Mouse (Mus musculus) common myeloid progenitor, adult 5-6 weeks (primary cell): ENCODE measurements at regions not wholly inside any gene's neighbourhood (a gene's known extent, or its start where the extent isn't known, plus 50 kb on each side); places are given as distances from the start of the nearest gene placed in this dataset.

Experiments used
- ATAC-seq: replicated peaks from 2 replicates; pipeline ENCODE4 v1.8.0; 2016; ENCODE audit warnings: low read depth, mild to moderate bottlenecking, moderate TSS enrichment, inconsistent platforms; ENCODE audit not compliant: poor library complexity, severe bottlenecking

DNA sequence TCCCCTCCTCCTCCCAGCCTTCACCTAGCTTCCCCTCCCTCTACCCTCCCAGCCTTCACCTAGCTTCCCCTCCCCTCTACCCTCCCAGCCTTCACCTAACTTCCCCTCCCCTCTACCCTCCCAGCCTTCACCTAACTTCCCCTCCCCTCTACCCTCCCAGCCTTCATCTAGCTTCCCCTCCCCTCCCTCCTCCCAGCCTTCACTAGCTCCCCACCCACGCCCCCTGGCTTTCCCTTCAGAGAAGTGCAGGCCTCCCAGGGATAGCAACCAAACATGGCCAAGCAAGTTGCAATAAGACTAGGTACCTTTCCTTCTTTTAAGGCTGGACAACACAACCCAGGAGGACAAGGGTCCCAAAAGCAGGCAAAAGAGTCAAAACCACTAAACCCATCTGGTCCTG lies 248.5 kb downstream of the Ankrd16 start:
- ATAC-seq, result no peak

DNA sequence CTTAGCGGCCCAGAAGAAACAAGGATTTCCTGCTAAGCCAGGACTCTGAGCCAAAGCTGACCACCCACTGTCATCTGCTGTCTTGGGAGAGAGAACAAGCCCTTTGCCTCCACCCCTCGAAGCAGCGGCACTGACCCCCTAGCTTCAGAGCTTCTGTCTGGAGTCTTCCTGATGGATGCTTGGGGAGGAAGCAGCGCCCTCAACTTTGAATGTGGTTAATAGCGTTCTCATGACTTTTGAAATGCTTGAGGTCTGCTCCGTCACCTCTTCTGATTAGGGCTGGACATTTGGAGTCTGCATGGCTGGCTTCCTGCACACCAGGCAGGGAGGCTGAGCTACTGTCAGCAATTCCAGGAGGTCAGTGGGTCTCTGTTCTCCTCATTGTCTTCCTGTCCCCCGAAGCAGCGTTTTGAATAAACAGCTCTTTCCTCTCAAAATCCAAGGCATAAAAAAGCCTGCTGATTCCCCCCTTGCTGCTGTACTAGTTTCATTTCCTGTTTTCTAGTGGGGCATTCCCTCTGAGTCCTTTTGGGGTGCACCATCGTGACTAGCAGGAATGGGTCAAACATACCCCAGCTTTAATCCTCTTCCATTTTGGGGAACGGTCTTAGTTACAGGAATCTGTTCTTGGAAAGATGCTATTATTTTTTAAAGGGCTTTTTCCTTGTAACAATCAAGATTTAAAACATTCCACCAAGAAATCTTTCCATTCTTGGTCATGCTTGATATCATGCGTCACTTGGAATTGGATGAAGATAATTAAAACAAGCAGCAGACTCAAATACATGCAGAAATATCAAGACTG lies 256.0 kb downstream of the Ankrd16 start:
- ATAC-seq, result peak; percentile 88

DNA sequence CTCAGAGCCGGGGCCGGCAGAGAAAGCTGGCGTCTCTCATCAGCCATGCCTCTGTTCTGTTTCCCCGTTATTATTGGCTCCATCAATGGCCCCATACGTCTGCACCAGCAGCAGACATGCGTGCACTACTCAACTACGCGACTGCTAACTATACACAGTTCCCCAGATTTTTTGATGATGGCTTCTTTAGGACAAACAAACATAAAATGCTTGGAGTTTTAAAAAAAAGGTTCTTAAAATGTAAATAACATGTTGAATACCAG lies 256.6 kb downstream of the Ankrd16 start:
- no peak for ATAC-seq

DNA sequence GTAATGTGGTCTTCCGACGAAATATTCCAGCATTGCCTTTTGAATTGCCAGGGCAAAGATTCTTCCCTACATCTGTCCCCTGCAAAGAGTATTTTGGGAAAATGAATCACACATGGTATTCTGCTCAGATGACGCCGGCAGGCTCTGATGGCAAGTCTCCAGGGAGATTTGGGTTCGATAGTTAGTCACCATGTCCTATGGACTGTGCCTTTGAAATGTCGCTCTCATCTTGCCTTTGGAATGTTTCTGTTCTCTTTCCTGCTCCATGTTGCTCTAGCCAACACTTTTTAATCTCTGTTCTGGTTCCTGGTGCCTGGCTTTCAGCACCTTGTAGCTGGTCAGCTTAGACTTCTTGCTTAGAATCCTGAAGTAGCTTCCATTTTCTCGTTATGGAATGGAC lies 252.3 kb downstream of the Itga8 start:
- no peak for ATAC-seq

DNA sequence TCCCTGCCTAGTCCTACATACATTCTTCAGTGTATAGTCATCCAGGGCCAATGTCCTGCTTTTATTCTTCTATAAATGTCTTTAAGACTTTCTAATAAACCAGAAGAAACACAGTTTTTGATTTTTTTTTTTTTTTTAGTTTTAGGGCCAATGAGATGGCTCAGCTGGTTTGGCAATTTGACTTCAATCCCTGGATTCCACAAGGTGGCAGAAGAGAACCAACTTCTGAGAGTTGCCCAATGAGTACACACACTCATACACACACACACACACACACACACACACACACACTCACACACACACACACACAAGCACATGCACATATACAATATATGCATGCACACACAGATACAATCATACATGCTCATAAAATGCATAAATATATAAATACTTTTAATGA lies 251.8 kb downstream of the Itga8 start:
- ATAC-seq, result no peak

DNA sequence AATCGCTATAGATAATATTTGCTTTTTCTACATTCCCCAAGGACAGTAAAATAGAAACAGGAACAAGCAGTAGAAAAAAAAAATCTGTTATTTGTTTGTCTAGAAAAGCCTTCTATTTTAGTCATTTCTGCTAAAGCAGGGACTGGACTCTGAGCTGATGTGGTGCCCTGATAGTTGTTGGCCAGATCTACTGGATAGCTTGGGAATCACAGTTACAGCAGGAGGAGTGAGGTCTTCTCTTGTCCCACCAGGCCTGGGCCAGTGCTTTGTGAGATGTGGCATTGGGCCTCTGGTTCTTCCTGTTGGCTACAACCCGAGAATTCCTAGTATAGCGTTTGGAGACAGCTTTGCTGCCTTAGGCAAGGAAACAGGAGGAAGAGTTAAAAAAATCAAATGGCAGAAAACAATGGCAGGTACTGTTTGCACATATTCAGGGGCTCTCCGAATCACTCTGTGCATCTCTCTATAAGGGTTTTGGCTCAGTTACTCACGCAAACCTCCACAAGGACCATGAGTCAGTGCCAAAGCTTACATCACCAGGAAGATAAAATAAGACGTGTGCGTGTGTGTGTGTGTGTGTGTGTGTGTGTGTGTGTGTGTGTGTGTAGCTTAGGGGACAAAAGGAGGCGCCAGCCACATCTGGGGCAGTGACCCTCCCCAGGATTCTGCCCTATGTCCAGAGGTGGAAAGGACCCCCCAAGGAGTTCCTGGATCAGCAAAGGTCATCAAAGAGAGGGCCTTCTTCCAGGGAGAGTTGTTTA lies 248.1 kb downstream of the Itga8 start:
- no peak for ATAC-seq

DNA sequence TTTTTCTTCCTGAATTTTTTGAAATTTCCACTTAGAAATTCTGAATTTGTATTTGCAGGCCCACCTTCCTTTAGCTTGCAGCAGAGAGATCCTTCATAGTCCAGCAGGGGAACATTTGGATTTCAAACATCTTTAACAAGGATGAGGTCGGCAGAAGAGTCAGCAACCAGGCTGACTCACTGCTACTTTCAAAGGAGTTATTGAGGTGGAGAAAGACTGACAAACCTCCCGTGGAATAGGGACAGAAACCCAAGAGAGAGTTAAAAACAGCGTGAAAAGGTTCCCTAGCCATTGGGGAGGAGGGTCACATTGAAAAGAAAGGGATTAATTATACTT lies 247.6 kb downstream of the Itga8 start:
- no peak for ATAC-seq
